Mouse (Mus musculus) ES-Bruce4 (cell line): ENCODE measurements around the gene Baiap2l1. TPM values are rescaled to one million over a fixed set of nuclear protein-coding genes. Genes with fewer than 3 reads are reported as not detected.
A peak's percentile ranks its signal among the peaks of the same experiment; 100 is the strongest.

ENCODE experiments used
- H3K27ac ChIP-seq: 2 replicates; pipeline ENCODE4 v1.5.1; 2012; ENCODE audit warnings: low read length, inconsistent platforms; ENCODE audit not compliant: insufficient read depth
- H3K27me3 ChIP-seq: 2 replicates; pipeline ENCODE4 v1.6.1; 2012; ENCODE audit warnings: mild to moderate bottlenecking, low read length, inconsistent platforms; ENCODE audit not compliant: control insufficient read depth, poor library complexity, insufficient read depth, severe bottlenecking
- H3K36me3 ChIP-seq: 2 replicates; pipeline ENCODE4 v1.6.1; 2012; ENCODE audit warnings: inconsistent platforms, mild to moderate bottlenecking, low read length, moderate library complexity; ENCODE audit not compliant: control insufficient read depth, poor library complexity, insufficient read depth, severe bottlenecking
- H3K4me1 ChIP-seq: one replicate; pipeline ENCODE4 v1.8.1; 2011; ENCODE audit warnings: low read length; ENCODE audit not compliant: control insufficient read depth, insufficient read depth
- H3K4me3 ChIP-seq: 2 replicates; pipeline ENCODE4 v1.5.1; 2011; ENCODE audit warnings: low read depth, mild to moderate bottlenecking, low read length
- H3K9ac ChIP-seq: 2 replicates; pipeline ENCODE4 v1.6.1; 2012; ENCODE audit warnings: low read depth, mild to moderate bottlenecking, inconsistent platforms; ENCODE audit not compliant: poor library complexity, severe bottlenecking
- H3K9me3 ChIP-seq: replicated peaks from 2 replicates; pipeline ENCODE4 v1.6.1; 2012; ENCODE audit warnings: mild to moderate bottlenecking, low read length, inconsistent platforms; ENCODE audit not compliant: control insufficient read depth, poor library complexity, insufficient read depth, severe bottlenecking
- CTCF ChIP-seq: IDR thresholded peaks from one replicate; pipeline ENCODE4 v1.8.1; 2011; ENCODE audit warnings: low read depth, low read length
- EP300 ChIP-seq: IDR thresholded peaks from 2 replicates; pipeline ENCODE4 v1.6.1; 2011; ENCODE audit warnings: low read depth, low read length; ENCODE audit not compliant: insufficient read depth
- POLR2A ChIP-seq: IDR thresholded peaks from one replicate; pipeline ENCODE4 v1.8.1; 2011; ENCODE audit warnings: low read length; ENCODE audit not compliant: insufficient read depth
- polyA plus RNA-seq: library from polyadenylated mRNA; stranded (reverse); fragments of >200 nt; gene quantifications from 2 replicates; pipeline ENCODE4 v1.2.4, GENCODE M21; 2011; ENCODE audit warnings: low read depth; ENCODE audit not compliant: missing spikeins, insufficient read depth, insufficient read length

Baiap2l1 gene
- polyA plus RNA-seq, 1 experiment, result 18.2 TPM

GRCm38 (mm10) chr5:144357551-144357880 is 396 bp downstream of the Baiap2l1 start:
- H3K27me3 ChIP-seq, result no peaks in the 10 kb centered on the region
- H3K9me3 ChIP-seq, result no peaks in the 10 kb centered on the region
- peak overlapping the region; percentile 72 for H3K4me3 ChIP-seq
- no peak overlapping the region for H3K27ac ChIP-seq
- TF ChIP-seq POLR2A (no peak), CTCF (no peak), EP300 (no peak)
- peak overlapping the region; percentile 71 for H3K9ac ChIP-seq
- H3K36me3 ChIP-seq, result no peaks in the 10 kb centered on the region
- H3K4me1 ChIP-seq, result no peaks in the 10 kb centered on the region

GRCm38 (mm10) chr5:144356776-144357455 is 996 bp downstream of the Baiap2l1 start:
- Histone ChIP-seq H3K27me3 (no peaks in the 10 kb centered on the region), H3K4me1 (no peaks in the 10 kb centered on the region), H3K36me3 (no peaks in the 10 kb centered on the region), H3K27ac (no peak overlapping the region), H3K9ac (peak overlapping the region; percentile 71), H3K9me3 (no peaks in the 10 kb centered on the region), H3K4me3 (peak overlapping the region; percentile 72)
- TF ChIP-seq CTCF, result no peak
- TF ChIP-seq POLR2A, result no peak
- TF ChIP-seq EP300, result no peak

DNA sequence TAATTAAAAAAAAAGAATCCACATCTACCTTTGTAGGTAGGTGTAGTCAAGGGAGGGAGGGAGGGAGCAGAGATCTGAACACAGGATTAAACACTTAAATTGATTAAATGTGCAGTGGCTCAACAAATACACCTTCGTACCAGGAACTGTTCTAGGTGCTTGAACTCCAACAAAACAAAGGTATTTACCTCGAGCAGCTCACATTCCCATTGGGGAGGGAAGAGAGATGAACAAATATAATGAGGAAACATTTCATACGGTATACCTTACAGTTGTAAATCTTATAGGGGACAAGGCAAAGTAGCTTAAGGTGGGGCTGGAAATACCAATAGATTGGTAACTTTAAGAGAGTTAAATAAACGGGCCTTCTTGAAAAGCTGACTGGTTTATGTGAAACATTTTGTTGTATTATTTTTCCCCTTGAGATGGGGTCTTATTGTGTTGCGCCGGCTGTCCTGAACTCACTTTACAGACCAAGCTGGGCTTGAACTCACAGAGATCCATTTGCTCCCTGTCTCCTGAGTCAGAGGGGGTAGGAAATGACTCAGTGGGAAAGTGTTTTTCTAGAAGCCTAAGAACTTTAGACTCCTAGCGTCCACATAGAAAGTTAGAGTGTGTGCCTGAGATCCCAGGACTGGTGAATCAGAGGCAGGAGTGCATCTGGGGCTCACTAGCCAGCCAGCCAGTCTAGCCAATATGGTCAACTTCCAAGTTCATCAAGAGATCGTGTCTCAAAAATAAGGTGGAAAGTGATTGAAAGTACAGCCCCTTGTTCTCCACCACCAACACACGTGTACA is 5.5 kb downstream of the Baiap2l1 start:
- no peak overlapping the region for H3K4me3 ChIP-seq
- TF ChIP-seq EP300 (no peak), CTCF (no peak), POLR2A (no peak)
- H3K9ac ChIP-seq, result no peak overlapping the region
- H3K9me3 ChIP-seq, result no peaks in the 10 kb centered on the region
- no peaks in the 10 kb centered on the region for H3K27me3 ChIP-seq
- H3K36me3 ChIP-seq, result no peaks in the 10 kb centered on the region
- H3K4me1 ChIP-seq, result no peaks in the 10 kb centered on the region
- H3K27ac ChIP-seq, result no peak overlapping the region

GRCm38 (mm10) chr5:144351185-144351584 is 6.7 kb downstream of the Baiap2l1 start:
- H3K4me1 ChIP-seq, result no peaks in the 10 kb centered on the region
- H3K9ac ChIP-seq, result no peak overlapping the region
- H3K27me3 ChIP-seq, result no peaks in the 10 kb centered on the region
- H3K36me3 ChIP-seq, result no peaks in the 10 kb centered on the region
- no peak overlapping the region for H3K4me3 ChIP-seq
- no peak overlapping the region for H3K27ac ChIP-seq
- H3K9me3 ChIP-seq, result no peaks in the 10 kb centered on the region
- no peak for TF ChIP-seq EP300
- no peak for TF ChIP-seq POLR2A
- TF ChIP-seq CTCF, result no peak

DNA sequence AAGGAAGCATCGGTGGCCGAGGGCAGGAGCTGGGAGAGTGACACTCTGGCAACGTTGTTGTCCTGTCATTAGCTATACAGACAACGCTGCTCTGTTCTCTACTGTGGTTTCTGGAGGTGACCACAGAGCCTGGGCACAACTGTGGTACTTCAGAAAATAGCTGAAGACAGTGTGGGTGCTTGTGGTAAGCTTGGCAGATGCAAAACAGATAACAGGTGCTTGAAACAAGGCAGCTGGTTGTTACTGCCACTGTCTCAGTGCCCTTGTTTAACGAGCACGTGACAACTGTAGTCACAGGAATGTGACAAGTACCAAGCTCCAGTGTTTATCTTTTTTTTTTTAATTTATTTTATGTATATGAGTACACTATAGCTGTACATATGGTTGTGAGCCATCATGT is 13.3 kb downstream of the Baiap2l1 start:
- Histone ChIP-seq H3K4me1 (no peaks in the 10 kb centered on the region), H3K9ac (no peak overlapping the region), H3K27me3 (no peaks in the 10 kb centered on the region), H3K36me3 (no peaks in the 10 kb centered on the region), H3K27ac (no peak overlapping the region), H3K9me3 (no peaks in the 10 kb centered on the region), H3K4me3 (no peak overlapping the region)
- TF ChIP-seq POLR2A (no peak), CTCF (no peak), EP300 (no peak)

- H3K36me3 ChIP-seq, result no peaks in the 10 kb centered on the region
- no peak overlapping the region for H3K27ac ChIP-seq
- no peak overlapping the region for H3K9ac ChIP-seq
- no peaks in the 10 kb centered on the region for H3K27me3 ChIP-seq
- no peaks in the 10 kb centered on the region for H3K9me3 ChIP-seq
- TF ChIP-seq CTCF (no peak), POLR2A (no peak), EP300 (no peak)
- no peaks in the 10 kb centered on the region for H3K4me1 ChIP-seq
- no peak overlapping the region for H3K4me3 ChIP-seq
Observed at GRCm38 (mm10) chr5:144341085-144341484, 16.8 kb downstream of the Baiap2l1 start.
